Mouse (Mus musculus): ENCODE data around the gene Zfp791. TPM values are rescaled to one million over a fixed set of nuclear protein-coding genes. Genes with fewer than 3 reads are reported as not detected.
"Not testable (repeated sequence)": the region's sequence is repeated elsewhere in the genome, so short reads cannot be mapped to it uniquely, and the experiment has no call there.

Zfp791 gene
- 1.6 and 2.4 TPM in 2 replicates for polyA plus RNA-seq (2016; fragmentation: Nextera tagmentation; extraction: Ambion mirVana)

DNA sequence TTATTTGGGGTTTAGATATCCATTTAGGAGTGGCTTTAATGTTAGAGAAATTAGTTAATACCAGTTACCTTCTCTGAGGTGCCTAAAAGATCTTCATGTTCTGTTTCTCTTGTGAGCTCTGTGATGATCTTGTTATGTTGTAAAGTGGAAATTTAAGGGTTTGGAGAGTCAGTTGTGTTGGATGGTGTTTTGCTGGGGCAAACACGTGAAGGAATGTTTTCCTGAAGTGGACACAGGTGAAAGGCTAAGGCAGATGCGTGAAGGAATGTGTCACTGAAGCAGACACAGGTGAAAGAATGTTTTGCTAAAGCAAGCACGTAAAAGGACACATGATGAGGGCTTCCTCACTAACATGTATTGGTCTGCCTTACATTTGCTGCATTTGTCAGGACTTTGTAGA is at the start of gene Zfp791:
Gene Zfp791, minus strand, starts transcription at position 101 of the 400 bp plus-strand sequence.
- no peak for ATAC-seq (ENCODE audit: low FRiP score, low read depth)
- Histone ChIP-seq H3K4me1 (peaks cover 3% of the 10 kb centered on the region; the same call in 1 of the 2 replicates), H3K4me3 (no peak within 1 kb of the TSS), H3K36me3 (no peaks in the 10 kb centered on the region), H3K9me3 (no peaks in the 10 kb centered on the region), H3K27ac (replicated peaks) (no peak within 1 kb of the TSS), H3K9ac (replicated peaks) (no peak within 1 kb of the TSS), H3K4me2 (replicated peaks) (no peak within 1 kb of the TSS), H3K27me3 (no peaks in the 10 kb centered on the region)
- 81% methylated on average over 3 of the region's 3 CpGs for WGBS

GRCm38 (mm10) chr8:85171291-85171690 is 48.4 kb upstream of the Zfp791 start:
- no peak overlapping the region for H3K4me2 ChIP-seq (replicated peaks)
- H3K27me3 ChIP-seq: no peaks in the 10 kb centered on the region
- 38% methylated on average over 14 of the region's 14 CpGs for WGBS
- peaks cover 2% of the 10 kb centered on the region; the same call in 1 of the 2 replicates for H3K9me3 ChIP-seq
- no peaks in the 10 kb centered on the region for H3K4me1 ChIP-seq
- no peak overlapping the region for H3K9ac ChIP-seq (replicated peaks)
- H3K36me3 ChIP-seq: no peaks in the 10 kb centered on the region
- H3K27ac ChIP-seq (replicated peaks): no peak overlapping the region
- H3K4me3 ChIP-seq: no peak overlapping the region
- no peak for ATAC-seq (ENCODE audit: low FRiP score, low read depth)

- 86% methylated on average over 3 of the region's 3 CpGs for whole genome bisulfite sequencing
- peaks cover 33% of the 10 kb centered on the region for H3K9me3 ChIP-seq
- no peak for ATAC-seq (ENCODE audit: low FRiP score, low read depth)
Observed at GRCm38 (mm10) chr8:85151624-85152023, 28.7 kb upstream of the Zfp791 start, which contains the start of gene Cks1brt. Gene Cks1brt, plus strand, starts transcription at chr8:85151924.

GRCm38 (mm10) chr8:85142516-85142915 is 19.6 kb upstream of the Zfp791 start:
- no peaks in the 10 kb centered on the region for H3K4me1 ChIP-seq
- no peak overlapping the region for H3K4me2 ChIP-seq (replicated peaks)
- H3K4me3 ChIP-seq: no peak overlapping the region
- no peak overlapping the region for H3K27ac ChIP-seq (replicated peaks)
- peaks cover 8% of the 10 kb centered on the region for H3K9me3 ChIP-seq
- 89% methylated on average over 4 of the region's 4 CpGs for WGBS
- no peaks in the 10 kb centered on the region for H3K36me3 ChIP-seq
- H3K27me3 ChIP-seq: no peaks in the 10 kb centered on the region
- no peak for ATAC-seq (ENCODE audit: low FRiP score, low read depth)
- H3K9ac ChIP-seq (replicated peaks): no peak overlapping the region

More at GRCm38 (mm10) chr8:85151624-85152023, 28.7 kb upstream of the Zfp791 start, which contains the start of gene Cks1brt:
- Histone ChIP-seq H3K27ac (replicated peaks) (no peak within 1 kb of the TSS), H3K36me3 (no peaks in the 10 kb centered on the region), H3K9ac (replicated peaks) (no peak within 1 kb of the TSS), H3K27me3 (no peaks in the 10 kb centered on the region), H3K4me3 (no peak within 1 kb of the TSS), H3K4me2 (replicated peaks) (no peak within 1 kb of the TSS), H3K4me1 (no peaks in the 10 kb centered on the region)

DNA sequence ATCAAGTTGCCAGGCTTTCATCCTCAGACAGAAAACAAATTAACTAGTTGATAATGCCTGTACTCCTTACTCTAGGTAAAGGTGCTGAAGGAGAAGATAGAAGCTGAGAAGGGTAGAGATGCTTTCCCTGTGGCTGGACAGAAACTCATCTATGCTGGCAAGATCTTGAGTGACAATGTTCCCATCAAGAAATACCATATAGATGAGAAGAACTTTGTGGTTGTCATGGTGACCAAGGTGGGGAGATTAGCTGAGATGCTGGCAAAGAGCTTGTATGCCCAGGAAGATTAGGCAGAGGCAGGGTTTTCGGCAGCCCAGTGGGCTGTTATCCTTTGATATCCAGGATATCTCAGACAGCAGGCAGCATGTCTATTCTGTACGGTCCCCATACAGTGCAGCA is 12.8 kb upstream of the Zfp791 start:
- not testable (repeated sequence) for H3K9me3 ChIP-seq; H3K4me3 ChIP-seq; H3K36me3 ChIP-seq; H3K27me3 ChIP-seq; H3K27ac ChIP-seq (replicated peaks); H3K4me2 ChIP-seq (replicated peaks); H3K4me1 ChIP-seq; H3K9ac ChIP-seq (replicated peaks); ATAC-seq (ENCODE audit: low FRiP score, low read depth)
- WGBS: 89% methylated on average over 2 of the region's 2 CpGs

DNA sequence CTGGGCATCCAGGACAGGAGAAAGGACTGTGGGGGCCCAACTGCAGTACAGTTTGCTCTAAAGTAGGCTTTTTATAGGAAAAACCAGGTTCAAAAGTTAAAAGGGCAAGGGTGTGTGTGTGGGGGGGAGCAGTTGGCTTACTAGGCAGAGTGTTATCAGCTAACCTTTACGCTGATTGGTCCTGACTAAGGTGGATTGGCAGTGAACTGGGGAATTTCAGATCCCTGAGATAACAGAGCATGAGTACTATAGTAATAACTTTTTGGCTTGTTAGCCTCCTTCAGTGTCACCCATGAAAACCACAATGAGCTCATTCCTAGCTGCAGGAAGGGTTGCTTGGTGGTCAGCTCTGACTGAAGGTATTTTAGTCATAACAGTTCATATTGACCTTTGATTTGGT is 9.4 kb upstream of the Zfp791 start:
- no peak for ATAC-seq (ENCODE audit: low FRiP score, low read depth)
- H3K4me2 ChIP-seq (replicated peaks): no peak overlapping the region
- WGBS: 84% methylated on average over 1 of the region's 1 CpGs
- H3K27ac ChIP-seq (replicated peaks): no peak overlapping the region
- no peaks in the 10 kb centered on the region for H3K4me1 ChIP-seq
- peaks cover 7% of the 10 kb centered on the region for H3K27me3 ChIP-seq
- H3K9ac ChIP-seq (replicated peaks): no peak overlapping the region
- H3K9me3 ChIP-seq: no peaks in the 10 kb centered on the region
- H3K36me3 ChIP-seq: no peaks in the 10 kb centered on the region
- no peak overlapping the region for H3K4me3 ChIP-seq

DNA sequence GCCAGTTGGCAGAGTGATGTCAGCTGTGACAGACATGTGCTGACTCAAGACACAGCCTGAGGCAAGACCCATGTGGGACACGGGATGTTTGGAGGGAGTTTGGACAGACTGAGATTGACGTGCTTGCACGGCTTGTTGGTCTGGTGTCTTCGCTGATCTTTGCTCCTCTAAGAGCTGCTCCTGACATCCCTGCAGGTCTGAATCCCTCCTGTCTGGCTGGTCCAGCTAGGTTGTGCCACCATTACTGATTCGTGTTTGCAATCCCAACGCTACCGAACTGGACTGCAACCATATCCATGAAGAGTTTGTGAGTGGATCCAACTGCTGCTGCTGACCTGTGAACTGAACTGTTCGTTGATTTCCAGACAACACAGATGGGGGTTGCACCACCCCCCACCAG is 796 bp upstream of the Zfp791 start:
- 92% methylated on average over 8 of the region's 8 CpGs for WGBS
- Histone ChIP-seq H3K4me3 (no peak overlapping the region), H3K9ac (replicated peaks) (no peak overlapping the region), H3K27me3 (no peaks in the 10 kb centered on the region), H3K27ac (replicated peaks) (no peak overlapping the region), H3K4me1 (peaks cover 3% of the 10 kb centered on the region; the same call in 1 of the 2 replicates), H3K9me3 (no peaks in the 10 kb centered on the region), H3K4me2 (replicated peaks) (no peak overlapping the region), H3K36me3 (no peaks in the 10 kb centered on the region)
- ATAC-seq (ENCODE audit: low FRiP score, low read depth): no peak

- H3K9ac ChIP-seq (replicated peaks); H3K4me2 ChIP-seq (replicated peaks); H3K9me3 ChIP-seq; H3K27me3 ChIP-seq; H3K4me3 ChIP-seq; H3K4me1 ChIP-seq; H3K36me3 ChIP-seq; ATAC-seq (ENCODE audit: low FRiP score, low read depth); H3K27ac ChIP-seq (replicated peaks): not testable (repeated sequence)
- 82% methylated on average over 5 of the region's 5 CpGs for WGBS
Observed at GRCm38 (mm10) chr8:85120251-85120650, 2.6 kb downstream of the Zfp791 start.

- H3K27me3 ChIP-seq: no peaks in the 10 kb centered on the region
- H3K36me3 ChIP-seq: no peaks in the 10 kb centered on the region
- no peaks in the 10 kb centered on the region for H3K9me3 ChIP-seq
- peaks cover 3% of the 10 kb centered on the region; the same call in 1 of the 2 replicates for H3K4me1 ChIP-seq
- peak overlapping the region; percentile 49 for H3K9ac ChIP-seq (replicated peaks)
- H3K27ac ChIP-seq (replicated peaks): 0 out of 2 replicates have a peak overlapping the region, but pooled peaks have one; percentile 1
- peak overlapping the region; percentile 52 for H3K4me3 ChIP-seq
- ATAC-seq (ENCODE audit: low FRiP score, low read depth): peak; percentile 73; the same call in 1 of the 2 replicates
- peak overlapping the region; percentile 69 for H3K4me2 ChIP-seq (replicated peaks)
- 8% methylated on average over 37 of the region's 37 CpGs for WGBS
Observed at GRCm38 (mm10) chr8:85119052-85119981, 3.6 kb downstream of the Zfp791 start.

DNA sequence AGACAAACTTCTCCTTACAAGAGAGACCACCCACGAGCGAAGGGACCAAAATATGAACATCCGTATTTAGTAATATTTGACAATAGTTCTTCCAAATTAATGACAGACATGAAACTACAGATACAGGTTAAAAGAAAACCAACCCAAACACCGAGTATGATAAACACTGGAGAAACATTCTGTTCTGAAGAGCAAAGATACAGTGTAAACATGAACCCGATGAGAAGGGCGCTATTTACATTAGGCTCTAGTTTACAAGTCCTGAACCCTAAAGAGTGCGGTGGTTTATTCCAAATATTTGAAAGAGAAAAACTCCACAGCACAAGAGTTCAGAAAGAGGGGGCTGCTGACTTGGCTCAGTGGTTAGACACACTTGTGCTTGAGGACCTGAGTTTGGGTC is 5.9 kb downstream of the Zfp791 start:
- no peaks in the 10 kb centered on the region for H3K36me3 ChIP-seq
- no peak overlapping the region for H3K4me3 ChIP-seq
- WGBS: 94% methylated on average over 7 of the region's 7 CpGs
- no peak overlapping the region for H3K9ac ChIP-seq (replicated peaks)
- H3K27me3 ChIP-seq: no peaks in the 10 kb centered on the region
- peaks cover 3% of the 10 kb centered on the region; the same call in 1 of the 2 replicates for H3K4me1 ChIP-seq
- H3K27ac ChIP-seq (replicated peaks): no peak overlapping the region
- no peaks in the 10 kb centered on the region for H3K9me3 ChIP-seq
- no peak for ATAC-seq (ENCODE audit: low FRiP score, low read depth)
- no peak overlapping the region for H3K4me2 ChIP-seq (replicated peaks)

GRCm38 (mm10) chr8:85115501-85115900 is 7.4 kb downstream of the Zfp791 start:
- Histone ChIP-seq H3K4me3 (no peak overlapping the region), H3K36me3 (peaks cover 9% of the 10 kb centered on the region), H3K9ac (replicated peaks) (no peak overlapping the region), H3K4me1 (peaks cover 3% of the 10 kb centered on the region; the same call in 1 of the 2 replicates), H3K27me3 (no peaks in the 10 kb centered on the region), H3K4me2 (replicated peaks) (no peak overlapping the region), H3K9me3 (no peaks in the 10 kb centered on the region), H3K27ac (replicated peaks) (no peak overlapping the region)
- ATAC-seq (ENCODE audit: low FRiP score, low read depth): no peak
- WGBS: 72% methylated on average over 4 of the region's 4 CpGs

DNA sequence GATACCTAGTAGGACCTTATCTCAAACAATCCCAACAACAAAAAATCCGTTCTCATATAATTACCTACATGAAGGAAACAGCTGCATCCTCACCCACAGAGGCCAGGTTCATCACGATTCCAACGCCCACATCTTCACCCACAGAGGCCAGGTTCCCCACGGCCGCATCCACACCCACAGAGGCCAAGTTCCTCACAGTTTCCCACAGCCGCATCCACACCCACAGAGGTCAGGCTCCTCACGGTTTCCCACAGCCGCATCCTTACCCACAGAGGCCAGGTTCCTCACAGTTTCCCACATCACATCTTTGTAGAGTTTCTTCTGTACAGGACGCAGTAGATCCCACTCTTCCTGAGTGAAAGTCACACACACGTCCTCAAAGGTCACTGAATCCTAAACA is 9.7 kb downstream of the Zfp791 start:
- Histone ChIP-seq H3K27ac (replicated peaks) (no peak overlapping the region), H3K9ac (replicated peaks) (no peak overlapping the region), H3K27me3 (no peaks in the 10 kb centered on the region), H3K4me1 (no peaks in the 10 kb centered on the region), H3K9me3 (no peaks in the 10 kb centered on the region), H3K36me3 (peaks cover 20% of the 10 kb centered on the region), H3K4me2 (replicated peaks) (no peak overlapping the region), H3K4me3 (no peak overlapping the region)
- 92% methylated on average over 10 of the region's 10 CpGs for WGBS
- ATAC-seq (ENCODE audit: low FRiP score, low read depth): no peak

All from midbrain, embryonic 12.5 days (tissue).